Mouse (Mus musculus): ENCODE data around the gene Glb1l.

DNA sequence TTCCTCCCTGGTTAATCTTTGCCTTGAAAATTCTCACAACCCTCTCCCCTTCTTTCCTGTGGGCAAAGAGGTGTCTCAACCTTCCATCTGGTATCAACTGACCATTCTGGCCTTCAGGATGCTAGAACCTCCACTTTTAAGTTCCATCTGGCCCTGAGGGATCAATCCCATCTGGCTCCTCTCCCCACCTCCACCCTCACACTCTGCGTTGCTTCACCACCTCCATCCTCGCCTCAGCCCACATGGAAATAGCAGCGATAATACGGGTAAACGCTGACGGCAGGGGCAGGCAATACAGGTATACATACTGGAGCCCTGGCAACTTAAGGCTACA lies 7.2 kb upstream of the Glb1l start:
- TF ChIP-seq CTCF (IDR thresholded peaks at IDR 0.05; ENCODE audit: insufficient read depth, low read depth, low read length): no peak
- no peak for TF ChIP-seq POLR2A (IDR thresholded peaks at IDR 0.05; ENCODE audit: insufficient read depth, low read depth, low read length)
